ENCODE assay signal across 14 mouse cellular contexts in genomic region chr6:55444721-55445120, GRCm38 (mm10). TPM values are rescaled to one million over a fixed set of nuclear protein-coding genes. Genes with fewer than 3 reads are reported as not detected.
A peak's percentile ranks its signal among the peaks of the same experiment; 100 is the strongest.
DNase-seq lines count a peak whose midpoint lies in the region; ATAC-seq lines count a peak whose summit lies in the region.
"Had no signal": no experiment of that assay in that cellular context is flagged by ENCODE, and none has a peak within 500 bp of the region (broad histone marks: within the 10 kb centered on the region; RNA-seq: fewer than 3 reads in every experiment).

No protein-coding gene starts in this region.

- H3K4me2 ChIP-seq in forebrain, embryonic 11.5 days (ENCODE audit: low read depth, low read length, severe bottlenecking): no peak overlapping the region
- no peak overlapping the region for H3K4me2 ChIP-seq in hindbrain, embryonic 14.5 days (replicated peaks)
- H3K4me2 ChIP-seq in midbrain, embryonic 15.5 days: no peak overlapping the region
- H3K4me2 ChIP-seq: heart, embryonic 11.5 days; lung, embryonic 14.5 days had no signal

- WGBS in forebrain, embryonic 11.5 days: 20% methylated on average over 4 of the region's 4 CpGs
- 20% methylated on average over 4 of the region's 4 CpGs for WGBS in hindbrain, embryonic 14.5 days
- WGBS in midbrain, embryonic 15.5 days: 19% methylated on average over 4 of the region's 4 CpGs

- intact Hi-C loops in heart, postnatal 25 days (cut with DNase I): no loop called here

- no peak overlapping the region for H3K4me3 ChIP-seq in forebrain, embryonic 11.5 days (ENCODE audit: low read depth, low read length)
- H3K4me3 ChIP-seq in hindbrain, embryonic 14.5 days (replicated peaks; ENCODE audit: low read length): no peak overlapping the region
- no peak overlapping the region for H3K4me3 ChIP-seq in midbrain, embryonic 15.5 days
- H3K4me3 ChIP-seq: megakaryocyte, embryonic 14.5 days had no signal

- 0 out of 2 replicates have a peak, but pooled peaks have one; percentile 5 for ATAC-seq in forebrain, embryonic 11.5 days (replicated peaks; ENCODE audit: low FRiP score)
- no peak; the same call in 1 of the 2 replicates for ATAC-seq in hindbrain, embryonic 14.5 days (ENCODE audit: low FRiP score)
- peak; percentile 4; the same call in 1 of the 2 replicates for ATAC-seq in midbrain, embryonic 15.5 days (replicated peaks)

- no peak overlapping the region for H3K9ac ChIP-seq in forebrain, embryonic 11.5 days (ENCODE audit: low read length)
- H3K9ac ChIP-seq in hindbrain, embryonic 14.5 days: no peak overlapping the region
- H3K9ac ChIP-seq in midbrain, embryonic 15.5 days: no peak overlapping the region
- H3K9ac ChIP-seq: lung, embryonic 14.5 days had no signal

- H3K9me3 ChIP-seq in forebrain, embryonic 11.5 days (ENCODE audit: control insufficient read depth, low read length): no peaks in the 10 kb centered on the region
- H3K9me3 ChIP-seq in hindbrain, embryonic 14.5 days (ENCODE audit: control insufficient read depth, low read length): no peaks in the 10 kb centered on the region
- H3K9me3 ChIP-seq in midbrain, embryonic 15.5 days: no peaks in the 10 kb centered on the region
- H3K9me3 ChIP-seq: megakaryocyte, embryonic 14.5 days had no signal

- peaks cover 11% of the 10 kb centered on the region; the same call in 1 of the 2 replicates for H3K4me1 ChIP-seq in forebrain, embryonic 11.5 days (replicated peaks; ENCODE audit: control insufficient read depth, insufficient read depth, low read length)
- H3K4me1 ChIP-seq in hindbrain, embryonic 14.5 days (replicated peaks; ENCODE audit: control insufficient read depth, insufficient read depth, low read length): peaks cover 13% of the 10 kb centered on the region
- peaks cover 15% of the 10 kb centered on the region for H3K4me1 ChIP-seq in midbrain, embryonic 15.5 days
- H3K4me1 ChIP-seq: megakaryocyte, embryonic 14.5 days had no signal

- DNase-seq in heart, adult 11 months: peak; percentile 92
- no peak for DNase-seq in heart, postnatal 25 days (ENCODE audit: low spot score)
- no peak for DNase-seq in forebrain, embryonic 11.5 days (ENCODE audit: low spot score)
- no peak for DNase-seq in hindbrain, embryonic 14.5 days (ENCODE audit: low spot score)
- no peak for DNase-seq in urinary bladder, adult 2 months (ENCODE audit: low spot score)
- no peak for DNase-seq in adipocyte (ENCODE audit: low spot score)
- no peak for DNase-seq in layer of hippocampus, adult 9-10 months (ENCODE audit: low spot score)
- DNase-seq: adrenal gland, postnatal 14 days; kidney, postnatal 36 days; liver had no signal

- H3K27me3 ChIP-seq in forebrain, embryonic 11.5 days (ENCODE audit: control insufficient read depth, insufficient read depth, low read length): peaks cover 4% of the 10 kb centered on the region
- no peaks in the 10 kb centered on the region for H3K27me3 ChIP-seq in hindbrain, embryonic 14.5 days (ENCODE audit: control insufficient read depth, insufficient read depth, low read length)
- H3K27me3 ChIP-seq in midbrain, embryonic 15.5 days (replicated peaks): no peaks in the 10 kb centered on the region

- H3K27ac ChIP-seq in forebrain, embryonic 11.5 days (ENCODE audit: low read depth, low read length): peak overlapping the region; percentile 73; the same call in 1 of the 2 replicates
- H3K27ac ChIP-seq in hindbrain, embryonic 14.5 days: peak overlapping the region; percentile 72
- peak overlapping the region; percentile 65 for H3K27ac ChIP-seq in midbrain, embryonic 15.5 days

- no peaks in the 10 kb centered on the region for H3K36me3 ChIP-seq in forebrain, embryonic 11.5 days (ENCODE audit: control insufficient read depth, insufficient read depth, low read length)
- no peaks in the 10 kb centered on the region for H3K36me3 ChIP-seq in hindbrain, embryonic 14.5 days (replicated peaks; ENCODE audit: control insufficient read depth, insufficient read depth)
- no peaks in the 10 kb centered on the region for H3K36me3 ChIP-seq in midbrain, embryonic 15.5 days (replicated peaks)

RNA-seq across cellular contexts. Expression of gene Adcyap1r1, which starts 7.1 kb away (rescaled TPM):
- total RNA-seq in heart, postnatal 25 days (2021): 1 to 10 TPM; 5.1 to 5.4 TPM
- polyA plus RNA-seq in forebrain, embryonic 11.5 days (2014; fragmentation: Nextera tagmentation; extraction: Ambion mirVana): 7.9 and 8.9 TPM in 2 replicates
- 73.4 and 75.1 TPM in 2 replicates for polyA plus RNA-seq in hindbrain, embryonic 14.5 days (2014; fragmentation: Nextera tagmentation; extraction: Ambion mirVana)
- 50.3 and 52.6 TPM in 2 replicates for polyA plus RNA-seq in midbrain, embryonic 15.5 days (2015; fragmentation: Nextera tagmentation; extraction: Ambion mirVana)
- 5.8 and 8.6 TPM in 2 replicates for polyA plus RNA-seq in urinary bladder, adult 2 months (2012; rRNA removed)
